Mouse (Mus musculus) testis, adult 2 months (tissue): ENCODE results near the gene Tbl1x.

Experiments used
- CTCF ChIP-seq: fragments of 200-500 bp; IDR thresholded peaks from 2 replicates; pipeline ENCODE4 v1.5.1; 2012; ENCODE audit warnings: low read depth, mild to moderate bottlenecking, inconsistent platforms, low read length, moderate library complexity; ENCODE audit not compliant: control insufficient read depth, insufficient read depth, insufficient replicate concordance
- POLR2A ChIP-seq: fragments of 200-500 bp; IDR thresholded peaks from 2 replicates; pipeline ENCODE4 v1.6.1; 2012; ENCODE audit warnings: low read depth, mild to moderate bottlenecking, inconsistent platforms, low read length, moderate library complexity; ENCODE audit not compliant: control insufficient read depth

DNA sequence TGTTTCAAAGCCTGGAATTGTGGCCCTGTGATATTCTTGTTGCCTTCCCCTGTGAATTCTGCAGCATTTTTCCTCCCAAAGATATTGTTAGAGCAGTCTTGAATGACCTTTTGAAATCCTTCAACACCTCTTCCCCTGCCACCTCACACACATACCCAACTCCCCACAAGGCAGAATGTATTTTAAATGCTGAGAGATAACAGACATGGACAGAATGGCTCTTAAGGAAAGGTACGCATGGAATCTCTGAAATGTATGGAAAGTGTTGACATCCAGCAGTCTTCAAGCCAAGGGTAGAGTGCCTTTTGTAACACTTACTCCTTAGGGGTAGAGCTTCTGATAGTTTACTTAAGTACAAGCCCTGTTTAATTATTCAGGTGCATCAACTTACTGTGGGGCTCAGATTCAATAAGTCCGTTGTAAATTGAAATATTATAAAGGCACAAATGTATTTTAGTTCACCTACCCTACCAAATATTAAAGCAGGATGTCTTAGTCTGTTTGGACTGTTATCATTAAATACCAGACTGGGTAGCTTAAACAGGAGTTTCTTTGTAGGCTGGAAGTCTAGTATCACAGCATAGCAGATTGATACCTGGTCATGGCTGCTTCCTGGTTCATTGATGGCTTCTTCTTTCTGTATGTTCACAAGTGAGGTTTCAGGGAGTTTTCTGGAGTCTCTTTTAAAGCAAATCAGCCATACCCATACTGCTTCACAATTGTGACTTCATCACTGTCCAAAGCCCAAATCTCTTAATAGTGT is 92.9 kb downstream of the Tbl1x start:
- no peak for TF ChIP-seq POLR2A
- no peak for TF ChIP-seq CTCF
